Mouse (Mus musculus) heart, embryonic 16.5 days (tissue): ENCODE measurements at regions not wholly inside any gene's neighbourhood (a gene's known extent, or its start where the extent isn't known, plus 50 kb on each side); places are given as distances from the start of the nearest gene placed in this dataset.

ENCODE experiments used
- ATAC-seq: fragments of 200-750 bp; cut with Nextera tagmentation; replicated peaks from 2 replicates; pipeline ENCODE4 v1.8.0; 2017; ENCODE audit warnings: moderate number of reproducible peaks; ENCODE audit not compliant: insufficient read depth, low FRiP score; ENCODE audit errors: extremely low read depth
- H3K27ac ChIP-seq: fragments of 300-500 bp; sonication (generic); 2 replicates; pipeline ENCODE4 v1.5.1; 2014; ENCODE audit warnings: mild to moderate bottlenecking, low read length, control low read depth, moderate library complexity
- H3K27me3 ChIP-seq: fragments of 300-500 bp; sonication (generic); 2 replicates; pipeline ENCODE4 v1.6.1; 2014; ENCODE audit warnings: low read length, mixed read lengths; ENCODE audit not compliant: control insufficient read depth, insufficient read depth
- H3K36me3 ChIP-seq: fragments of 300-500 bp; sonication (generic); 2 replicates; pipeline ENCODE4 v1.6.1; 2014; ENCODE audit not compliant: control insufficient read depth, insufficient read depth
- H3K4me1 ChIP-seq: fragments of 300-500 bp; sonication (generic); 2 replicates; pipeline ENCODE4 v1.6.1; 2014; ENCODE audit warnings: low read length, mixed read lengths; ENCODE audit not compliant: control insufficient read depth, insufficient read depth
- H3K4me2 ChIP-seq: fragments of 300-500 bp; sonication (generic); 2 replicates; pipeline ENCODE4 v1.6.1; 2014; ENCODE audit warnings: low read depth, mild to moderate bottlenecking, control low read depth, low read length
- H3K4me3 ChIP-seq: fragments of 300-500 bp; sonication (generic); 2 replicates; pipeline ENCODE4 v1.5.1; 2014; ENCODE audit warnings: mild to moderate bottlenecking, control low read depth, low read length
- H3K9ac ChIP-seq: fragments of 300-500 bp; sonication (generic); 2 replicates; pipeline ENCODE4 v1.6.1; 2014; ENCODE audit warnings: low read length, control low read depth
- H3K9me3 ChIP-seq: fragments of 300-500 bp; sonication (generic); replicated peaks from 2 replicates; pipeline ENCODE4 v1.6.1; 2016; ENCODE audit warnings: low read length; ENCODE audit not compliant: control insufficient read depth
- WGBS: fragments of 180-500 bp; shearing (Covaris S2); extraction: QIAGEN DNeasy Blood & Tissue Kit; methylation state at CpG from one replicate; pipeline ENCODE4 v1.1.7; 2014; 5-methylcytosine and 5-hydroxymethylcytosine counted together

DNA sequence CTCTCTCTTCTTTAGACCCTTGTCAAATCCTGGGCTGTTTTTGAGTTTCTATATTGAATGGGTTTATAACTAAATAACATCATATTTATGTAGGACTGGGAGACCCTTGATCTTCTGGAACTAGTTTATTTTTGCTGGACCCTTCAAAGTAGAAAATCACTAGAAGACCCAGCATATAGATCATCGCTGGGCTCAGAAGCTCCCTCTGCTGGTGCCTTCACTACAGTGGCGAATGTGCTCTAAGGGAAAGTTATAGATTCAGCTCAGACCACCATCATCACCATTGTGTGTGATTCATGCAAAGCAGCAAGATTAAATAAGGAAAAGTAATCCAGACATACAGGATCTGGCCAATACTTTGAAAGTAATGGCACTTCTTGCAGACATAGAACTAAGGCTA is 335.4 kb upstream of the Rag2 start:
- no peaks in the 10 kb centered on the region for H3K27me3 ChIP-seq
- no peak overlapping the region for H3K9ac ChIP-seq
- no peaks in the 10 kb centered on the region for H3K4me1 ChIP-seq
- no peak overlapping the region for H3K4me2 ChIP-seq
- no peaks in the 10 kb centered on the region for H3K36me3 ChIP-seq
- no peak overlapping the region for H3K27ac ChIP-seq
- no peak overlapping the region for H3K4me3 ChIP-seq
- WGBS, result 43% methylated on average over 2 of the region's 2 CpGs
- ATAC-seq, result no peak
- no peaks in the 10 kb centered on the region for H3K9me3 ChIP-seq

- no peaks in the 10 kb centered on the region for H3K36me3 ChIP-seq
- ATAC-seq, result no peak
- H3K4me1 ChIP-seq, result no peaks in the 10 kb centered on the region
- no peaks in the 10 kb centered on the region for H3K27me3 ChIP-seq
- H3K27ac ChIP-seq, result no peak overlapping the region
- no peak overlapping the region for H3K4me3 ChIP-seq
- no peaks in the 10 kb centered on the region for H3K9me3 ChIP-seq
- WGBS, result 79% methylated on average over 4 of the region's 4 CpGs
- H3K9ac ChIP-seq, result no peak overlapping the region
- H3K4me2 ChIP-seq, result no peak overlapping the region
Measured at GRCm38 (mm10) chr2:101290738-101291137, 333.8 kb upstream of the Rag2 start.

GRCm38 (mm10) chr2:101295678-101296368 is 328.7 kb upstream of the Rag2 start:
- no peak overlapping the region for H3K4me2 ChIP-seq
- no peaks in the 10 kb centered on the region for H3K36me3 ChIP-seq
- H3K4me3 ChIP-seq, result no peak overlapping the region
- no peaks in the 10 kb centered on the region; the same call in 1 of the 2 replicates for H3K9me3 ChIP-seq
- H3K4me1 ChIP-seq, result no peaks in the 10 kb centered on the region
- no peak overlapping the region for H3K27ac ChIP-seq
- ATAC-seq, result no peak
- H3K9ac ChIP-seq, result no peak overlapping the region
- 57% methylated on average over 10 of the region's 10 CpGs for WGBS
- no peaks in the 10 kb centered on the region for H3K27me3 ChIP-seq

DNA sequence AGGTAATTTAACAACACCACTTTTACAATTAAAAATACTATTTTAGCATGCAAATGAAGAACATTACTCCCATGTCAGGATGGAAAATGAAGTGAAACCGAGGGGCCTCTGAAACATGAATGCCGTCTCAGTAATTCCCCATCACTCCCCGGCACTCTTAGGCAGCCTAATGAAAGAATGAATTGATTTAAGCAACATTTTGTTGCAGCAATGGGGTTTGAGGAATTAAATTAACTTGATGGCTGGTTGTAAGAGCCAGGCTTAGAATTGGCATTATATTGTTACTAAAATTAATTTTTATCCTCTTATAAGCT is 328.2 kb upstream of the Rag2 start:
- ATAC-seq, result no peak
- no peaks in the 10 kb centered on the region for H3K27me3 ChIP-seq
- 75% methylated on average over 3 of the region's 3 CpGs for WGBS
- H3K36me3 ChIP-seq, result no peaks in the 10 kb centered on the region
- no peak overlapping the region for H3K27ac ChIP-seq
- no peak overlapping the region for H3K4me3 ChIP-seq
- no peak overlapping the region for H3K9ac ChIP-seq
- no peak overlapping the region for H3K4me2 ChIP-seq
- no peaks in the 10 kb centered on the region; the same call in 1 of the 2 replicates for H3K9me3 ChIP-seq
- no peaks in the 10 kb centered on the region for H3K4me1 ChIP-seq

DNA sequence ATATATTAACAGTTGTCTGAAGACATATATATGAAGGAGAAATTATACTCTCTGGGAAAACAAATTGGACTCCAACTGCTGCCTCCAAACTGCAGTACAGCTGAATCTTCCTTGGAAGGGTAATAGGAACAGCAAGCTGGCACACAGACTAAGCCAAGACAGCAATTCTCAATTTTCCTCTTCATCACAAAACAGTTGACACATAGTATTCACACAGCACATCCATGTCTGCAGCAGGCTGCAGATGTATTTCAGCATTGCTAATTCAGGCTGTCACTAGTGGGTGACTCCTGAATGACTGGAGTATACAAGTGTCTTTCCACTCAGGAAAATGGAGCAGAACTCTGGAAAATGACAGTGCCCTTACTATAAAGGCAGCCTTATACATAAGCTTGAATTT is 327.7 kb upstream of the Rag2 start:
- Histone ChIP-seq H3K9ac (no peak overlapping the region), H3K9me3 (no peaks in the 10 kb centered on the region; the same call in 1 of the 2 replicates), H3K4me2 (no peak overlapping the region), H3K4me1 (no peaks in the 10 kb centered on the region), H3K4me3 (no peak overlapping the region), H3K27me3 (no peaks in the 10 kb centered on the region), H3K27ac (no peak overlapping the region), H3K36me3 (no peaks in the 10 kb centered on the region)
- no peak for ATAC-seq

DNA sequence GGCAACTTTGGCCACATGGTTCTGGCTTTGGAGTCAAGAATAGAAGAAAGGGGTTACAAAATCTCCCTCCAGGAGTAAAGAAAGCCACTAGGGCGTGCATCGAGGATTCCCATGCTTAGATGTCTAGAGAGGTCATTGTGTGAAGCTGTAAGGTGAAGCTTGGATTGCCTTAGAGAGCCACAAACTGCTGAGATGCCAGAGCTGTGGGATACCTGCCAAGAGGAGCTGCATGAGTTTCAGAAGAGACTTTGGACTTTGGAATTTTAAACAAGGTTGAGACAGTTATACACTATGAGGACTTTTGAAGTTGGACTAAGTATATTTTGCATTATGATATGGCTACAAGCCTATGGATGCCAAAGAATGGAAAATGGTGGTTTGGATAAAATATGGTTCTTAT is 325.4 kb upstream of the Rag2 start:
- WGBS, result 70% methylated on average over 2 of the region's 2 CpGs
- H3K36me3 ChIP-seq, result no peaks in the 10 kb centered on the region

GRCm38 (mm10) chr2:101300106-101300505 is 324.4 kb upstream of the Rag2 start:
- H3K27me3 ChIP-seq, result no peaks in the 10 kb centered on the region
- no peak overlapping the region for H3K4me2 ChIP-seq

More for the DNA sequence above, 325.4 kb upstream of the Rag2 start:
- Histone ChIP-seq H3K4me2 (no peak overlapping the region), H3K4me3 (no peak overlapping the region), H3K9me3 (no peaks in the 10 kb centered on the region; the same call in 1 of the 2 replicates), H3K27me3 (no peaks in the 10 kb centered on the region), H3K27ac (no peak overlapping the region), H3K4me1 (no peaks in the 10 kb centered on the region), H3K9ac (no peak overlapping the region)
- ATAC-seq, result no peak

DNA sequence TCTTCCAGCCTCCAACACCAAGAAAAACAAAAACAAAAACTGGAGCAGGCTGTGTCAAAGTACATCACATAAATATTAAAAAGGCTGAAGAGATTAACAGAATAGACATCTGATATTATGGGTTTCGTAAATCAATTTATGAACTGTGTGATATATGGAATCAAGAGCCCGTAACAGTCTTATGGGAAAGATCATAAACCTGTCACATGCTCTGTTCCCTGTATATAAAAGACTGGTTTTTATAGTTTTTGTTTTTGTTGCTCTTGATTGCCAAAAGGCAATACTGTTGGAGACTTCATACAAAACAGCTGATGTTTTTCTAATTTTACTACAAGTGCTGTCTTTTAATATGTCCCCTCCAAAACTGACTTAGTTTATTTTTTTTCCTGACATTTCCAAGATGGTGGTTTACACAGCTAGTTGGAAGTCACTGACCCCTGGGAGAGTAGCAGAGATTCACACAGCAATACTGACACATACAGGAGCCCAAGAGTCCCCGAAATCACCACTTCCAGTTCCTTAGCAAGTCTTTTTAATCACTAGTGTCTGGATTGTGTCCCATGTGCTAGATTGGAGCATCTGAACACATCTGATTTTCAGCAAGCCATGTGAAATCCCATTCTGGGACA is 303.1 kb upstream of the Rag2 start:
- WGBS, result 82% methylated on average over 3 of the region's 3 CpGs
- Histone ChIP-seq H3K9ac (no peak overlapping the region), H3K9me3 (no peaks in the 10 kb centered on the region), H3K4me3 (no peak overlapping the region), H3K4me1 (no peaks in the 10 kb centered on the region), H3K27me3 (no peaks in the 10 kb centered on the region), H3K36me3 (no peaks in the 10 kb centered on the region), H3K4me2 (no peak overlapping the region), H3K27ac (no peak overlapping the region)
- no peak for ATAC-seq

More at GRCm38 (mm10) chr2:101300106-101300505, 324.4 kb upstream of the Rag2 start:
- Histone ChIP-seq H3K36me3 (no peaks in the 10 kb centered on the region), H3K4me1 (no peaks in the 10 kb centered on the region), H3K4me3 (no peak overlapping the region), H3K9ac (no peak overlapping the region), H3K9me3 (no peaks in the 10 kb centered on the region; the same call in 1 of the 2 replicates), H3K27ac (no peak overlapping the region)
- no peak for ATAC-seq

DNA sequence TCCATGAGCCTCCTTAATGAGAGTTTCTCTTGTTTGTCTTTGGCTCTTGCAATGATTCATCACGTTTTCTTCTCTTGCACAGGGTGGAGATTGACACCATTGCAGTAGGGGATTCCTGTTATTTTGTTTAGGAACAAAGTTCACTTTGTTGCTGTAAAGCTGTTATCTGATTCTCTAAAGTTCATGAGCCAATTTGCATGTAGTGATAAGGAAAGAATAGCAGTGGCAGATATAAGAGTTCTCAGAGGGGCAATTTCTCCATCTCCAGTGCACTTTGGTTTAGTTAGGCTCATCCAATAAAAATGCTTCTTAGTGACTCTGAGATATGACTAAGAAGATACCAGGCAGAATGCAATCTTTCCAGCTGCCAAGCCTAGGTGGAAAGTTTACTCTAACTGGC is 267.8 kb upstream of the Rag2 start:
- Histone ChIP-seq H3K36me3 (no peaks in the 10 kb centered on the region), H3K4me2 (no peak overlapping the region), H3K27ac (no peak overlapping the region), H3K4me3 (no peak overlapping the region), H3K9me3 (no peaks in the 10 kb centered on the region), H3K9ac (no peak overlapping the region), H3K27me3 (no peaks in the 10 kb centered on the region), H3K4me1 (no peaks in the 10 kb centered on the region)
- 14% methylated on average over 1 of the region's 1 CpGs for WGBS
- ATAC-seq, result no peak
